8 mouse cellular contexts compared by ENCODE assay signal in the genomic region with DNA sequence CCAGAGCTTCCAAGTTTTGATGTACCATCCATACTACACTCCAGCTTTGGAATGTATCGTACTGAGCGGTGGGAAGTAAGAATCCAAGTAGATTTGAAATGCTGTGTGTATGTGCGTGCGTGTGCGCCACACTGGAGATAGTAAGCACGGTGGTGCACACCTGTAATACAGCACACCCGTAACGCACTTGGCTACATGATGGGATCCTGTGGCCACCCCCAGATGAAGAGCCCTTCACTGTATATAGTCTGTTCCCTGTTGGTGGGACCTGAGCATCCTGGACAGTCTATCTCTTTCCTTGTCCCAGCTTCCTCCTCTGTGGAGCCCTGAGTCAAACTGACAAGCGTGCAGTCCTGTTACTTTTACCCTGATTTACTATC. TPM values are rescaled to one million over a fixed set of nuclear protein-coding genes. Genes with fewer than 3 reads are reported as not detected.
DNase-seq lines count a peak whose midpoint lies in the region; ATAC-seq and TF ChIP-seq lines count a peak whose summit lies in the region.

No protein-coding gene starts in this region.

- 0 out of 2 replicates have a peak overlapping the region, but pooled peaks have one; percentile 52 for H3K27ac ChIP-seq in gastrocnemius, adult 2 months
- H3K27ac ChIP-seq in forebrain, embryonic 14.5 days (ENCODE audit: low read depth, low read length): no peak overlapping the region; the same call in 1 of the 2 replicates
- peak overlapping the region; percentile 84 for H3K27ac ChIP-seq in liver, embryonic 14.5 days

- peaks cover 57% of the 10 kb centered on the region for H3K79me2 ChIP-seq in C2C12 (ENCODE audit: control insufficient read depth, insufficient read depth)

- peak overlapping the region; percentile 88 for H3K4me2 ChIP-seq in forebrain, embryonic 14.5 days (ENCODE audit: low read length)
- H3K4me2 ChIP-seq in liver, embryonic 14.5 days (ENCODE audit: low read depth): peak overlapping the region; percentile 90

- no peaks in the 10 kb centered on the region for H3K27me3 ChIP-seq in C2C12 (ENCODE audit: control insufficient read depth, insufficient read depth, insufficient read length)
- H3K27me3 ChIP-seq in forebrain, embryonic 14.5 days (replicated peaks; ENCODE audit: control insufficient read depth, insufficient read depth, low read length): no peaks in the 10 kb centered on the region
- no peaks in the 10 kb centered on the region for H3K27me3 ChIP-seq in liver, embryonic 14.5 days (ENCODE audit: control insufficient read depth, insufficient read depth, low read length)

- H3K4me1 ChIP-seq in forebrain, embryonic 14.5 days (ENCODE audit: control insufficient read depth, insufficient read depth, low read length): peaks cover 10% of the 10 kb centered on the region; the same call in 1 of the 2 replicates
- peaks cover 9 to 15% of the 10 kb centered on the region in 2 experiments; a peak in 3 of 4 replicates for H3K4me1 ChIP-seq in liver, embryonic 14.5 days (replicated peaks; ENCODE audit: control insufficient read depth in 2 of 2, insufficient read depth in 2 of 2, low read length in 1 of 2)

- no peak for DNase-seq in gastrocnemius, adult 2 months
- DNase-seq in gastrocnemius, postnatal 14 days: no peak
- no peak for DNase-seq in forebrain, embryonic 14.5 days (ENCODE audit: low spot score)
- no peak for DNase-seq in liver, embryonic 14.5 days (ENCODE audit: low read depth in 3 of 3, low spot score in 3 of 3)
- no peak for DNase-seq in right cerebral cortex, adult 2 months (ENCODE audit: low spot score in 2 of 2)
- DNase-seq in gastrocnemius, postnatal 25 days: no peak
- DNase-seq in lung, postnatal 25 days (ENCODE audit: low spot score): no peak

- no peak for ATAC-seq in forebrain, embryonic 14.5 days
- no peak for ATAC-seq in liver, embryonic 14.5 days (ENCODE audit: insufficient read depth)

- TF ChIP-seq EP300 in liver, embryonic 14.5 days (IDR thresholded peaks at IDR 0.05; ENCODE audit: low read depth): no peak

- H3K9ac ChIP-seq in forebrain, embryonic 14.5 days (ENCODE audit: low read length): peak overlapping the region; percentile 65
- peak overlapping the region; percentile 95 for H3K9ac ChIP-seq in liver, embryonic 14.5 days (replicated peaks)

- H3K36me3 ChIP-seq in C2C12 (ENCODE audit: control insufficient read depth, insufficient read depth): peaks cover 40% of the 10 kb centered on the region
- peaks cover 33% of the 10 kb centered on the region for H3K36me3 ChIP-seq in forebrain, embryonic 14.5 days (ENCODE audit: control insufficient read depth, insufficient read depth, low read length)
- peaks cover 40% of the 10 kb centered on the region for H3K36me3 ChIP-seq in liver, embryonic 14.5 days (replicated peaks; ENCODE audit: control insufficient read depth, insufficient read depth, low read depth)

- H3K79me3 ChIP-seq in C2C12 (ENCODE audit: low read depth): peaks cover 46% of the 10 kb centered on the region

- H3K4me3 ChIP-seq in gastrocnemius, adult 2 months: peak overlapping the region; percentile 88
- peak overlapping the region; percentile 88 for H3K4me3 ChIP-seq in C2C12 (ENCODE audit: insufficient read depth, poor library complexity, severe bottlenecking)
- H3K4me3 ChIP-seq in forebrain, embryonic 14.5 days (ENCODE audit: low read depth, low read length): peak overlapping the region; percentile 54
- H3K4me3 ChIP-seq in liver, embryonic 14.5 days (ENCODE audit: insufficient read depth in 1 of 2, low read depth in 2 of 2, low read length in 2 of 2): peak overlapping the region; percentile 81 to 99

- intact Hi-C loops in gastrocnemius, adult 2 months (cut with DNase I): no loop called here
- intact Hi-C loops in gastrocnemius, postnatal 14 days (cut with DNase I; ENCODE audit: low total_unique reads): no loop called here

- no peaks in the 10 kb centered on the region for H3K9me3 ChIP-seq in forebrain, embryonic 14.5 days (replicated peaks; ENCODE audit: control insufficient read depth, low read length)
- H3K9me3 ChIP-seq in liver, embryonic 14.5 days (ENCODE audit: control insufficient read depth, low read length): no peaks in the 10 kb centered on the region

- H3ac ChIP-seq in C2C12 (ENCODE audit: control insufficient read depth, insufficient read length, low read depth): peak overlapping the region; percentile 65

- no peak for TF ChIP-seq CTCF in gastrocnemius, adult 2 months (IDR thresholded peaks at IDR 0.05)
- TF ChIP-seq CTCF in C2C12 (IDR thresholded peaks at IDR 0.05; ENCODE audit: control insufficient read depth, insufficient read depth, insufficient read length): no peak
- TF ChIP-seq CTCF in liver, embryonic 14.5 days (IDR thresholded peaks at IDR 0.05; ENCODE audit: low read depth): no peak

- 14% methylated on average over 9 of the region's 9 CpGs for WGBS in forebrain, embryonic 14.5 days
- WGBS in liver, embryonic 14.5 days (ENCODE audit: insufficient replicate concordance): 7% methylated on average over 9 of the region's 9 CpGs

TF ChIP-seq in C2C12, 6 proteins besides CTCF, POLR2A, EP300 and RAD21:
- TF ChIP-seq MYOD1 (IDR thresholded peaks at IDR 0.05; ENCODE audit: control insufficient read depth, insufficient read length, low read depth): no peak
- no peak for TF ChIP-seq MAX (IDR thresholded peaks at IDR 0.05)
- no peak for TF ChIP-seq FOSL1 (IDR thresholded peaks at IDR 0.05; ENCODE audit: insufficient read depth, low read length, poor library complexity, severe bottlenecking)
- TF ChIP-seq MYOG (IDR thresholded peaks at IDR 0.05; ENCODE audit: control insufficient read depth, extremely low read depth, insufficient read length): no peak
- TF ChIP-seq USF1 (IDR thresholded peaks at IDR 0.05; ENCODE audit: low read depth): no peak
- TF ChIP-seq CEBPB (IDR thresholded peaks at IDR 0.05; ENCODE audit: low read depth): no peak

RNA-seq across cellular contexts. Expression of gene Aurkb, which starts 0.9 kb away (rescaled TPM):
- total RNA-seq in gastrocnemius, adult 2 months (2021): not detected
- total RNA-seq in gastrocnemius, postnatal 14 days (2021): 1 to 10 TPM; 4.2 to 4.4 TPM
- 76.6 TPM for polyA plus RNA-seq in C2C12 (2012; fragmentation: generic; extraction: Trizol)
- 69.2 and 74.0 TPM in 2 replicates for polyA plus RNA-seq in forebrain, embryonic 14.5 days (2014; fragmentation: Nextera tagmentation; extraction: Ambion mirVana)
- 65.6 and 78.6 TPM in 2 replicates for polyA plus RNA-seq in liver, embryonic 14.5 days (2012; rRNA removed)
- 90.8 and 94.3 TPM in 2 replicates for polyA plus RNA-seq in liver, embryonic 14.5 days (2014; fragmentation: Nextera tagmentation; extraction: Ambion mirVana)
- under 1 TPM; 0.54 to 0.88 TPM for total RNA-seq in gastrocnemius, postnatal 25 days (2021)

RNA-seq across cellular contexts. Expression of gene Borcs6, which starts 13.1 kb away (rescaled TPM):
- 10 to 100 TPM; 17.9 to 18.9 TPM for total RNA-seq in gastrocnemius, adult 2 months (2021)
- total RNA-seq in gastrocnemius, postnatal 14 days (2021): 10 to 100 TPM; 13.5 to 14.3 TPM
- polyA plus RNA-seq in C2C12 (2012; fragmentation: generic; extraction: Trizol): 14.3 TPM
- 10.7 and 13.9 TPM in 2 replicates for polyA plus RNA-seq in forebrain, embryonic 14.5 days (2014; fragmentation: Nextera tagmentation; extraction: Ambion mirVana)
- polyA plus RNA-seq in liver, embryonic 14.5 days (2012; rRNA removed): 3.0 and 3.4 TPM in 2 replicates
- 2.2 and 3.0 TPM in 2 replicates for polyA plus RNA-seq in liver, embryonic 14.5 days (2014; fragmentation: Nextera tagmentation; extraction: Ambion mirVana)
- total RNA-seq in gastrocnemius, postnatal 25 days (2021): 10 to 100 TPM; 15.5 to 15.9 TPM

RNA-seq across cellular contexts. Expression of gene Tmem107, which starts 24.2 kb away (rescaled TPM):
- 1 to 10 TPM; 3.9 to 5.7 TPM for total RNA-seq in gastrocnemius, adult 2 months (2021)
- 1 to 10 TPM; 2.9 to 4.7 TPM for total RNA-seq in gastrocnemius, postnatal 14 days (2021)
- polyA plus RNA-seq in C2C12 (2012; fragmentation: generic; extraction: Trizol): 41.9 TPM
- polyA plus RNA-seq in forebrain, embryonic 14.5 days (2014; fragmentation: Nextera tagmentation; extraction: Ambion mirVana): 45.2 and 49.6 TPM in 2 replicates
- polyA plus RNA-seq in liver, embryonic 14.5 days (2012; rRNA removed): 12.0 and 18.0 TPM in 2 replicates
- 21.9 and 29.3 TPM in 2 replicates for polyA plus RNA-seq in liver, embryonic 14.5 days (2014; fragmentation: Nextera tagmentation; extraction: Ambion mirVana)
- total RNA-seq in gastrocnemius, postnatal 25 days (2021): 1 to 10 TPM; 3.9 to 4.1 TPM

RNA-seq across cellular contexts. Expression of gene Ctc1, which starts 30.7 kb away (rescaled TPM):
- 10 to 100 TPM in 1 of 2 experiments, 1 to 10 TPM in 1; 9.9 to 11.0 TPM for total RNA-seq in gastrocnemius, adult 2 months (2021)
- 1 to 10 TPM; 7.5 to 8.1 TPM for total RNA-seq in gastrocnemius, postnatal 14 days (2021)
- 35.0 TPM for polyA plus RNA-seq in C2C12 (2012; fragmentation: generic; extraction: Trizol)
- polyA plus RNA-seq in forebrain, embryonic 14.5 days (2014; fragmentation: Nextera tagmentation; extraction: Ambion mirVana): 43.4 and 56.1 TPM in 2 replicates
- polyA plus RNA-seq in liver, embryonic 14.5 days (2012; rRNA removed): 21.9 and 23.9 TPM in 2 replicates
- polyA plus RNA-seq in liver, embryonic 14.5 days (2014; fragmentation: Nextera tagmentation; extraction: Ambion mirVana): 15.2 and 17.5 TPM in 2 replicates
- total RNA-seq in gastrocnemius, postnatal 25 days (2021): 10 to 100 TPM in 1 of 2 experiments, 1 to 10 TPM in 1; 8.9 to 10.9 TPM

RNA-seq across cellular contexts. Expression of gene Pfas, which starts 38.1 kb away (rescaled TPM):
- total RNA-seq in gastrocnemius, adult 2 months (2021): 10 to 100 TPM in 1 of 2 experiments, 1 to 10 TPM in 1; 7.8 to 14.8 TPM
- total RNA-seq in gastrocnemius, postnatal 14 days (2021): 1 to 10 TPM; 5.6 to 7.3 TPM
- 22.2 TPM for polyA plus RNA-seq in C2C12 (2012; fragmentation: generic; extraction: Trizol)
- 14.1 and 15.6 TPM in 2 replicates for polyA plus RNA-seq in forebrain, embryonic 14.5 days (2014; fragmentation: Nextera tagmentation; extraction: Ambion mirVana)
- polyA plus RNA-seq in liver, embryonic 14.5 days (2012; rRNA removed): 11.0 and 11.4 TPM in 2 replicates
- 15.1 and 17.2 TPM in 2 replicates for polyA plus RNA-seq in liver, embryonic 14.5 days (2014; fragmentation: Nextera tagmentation; extraction: Ambion mirVana)
- total RNA-seq in gastrocnemius, postnatal 25 days (2021): 1 to 10 TPM; 6.7 to 7.0 TPM
